Mouse (Mus musculus): Measurements from ENCODE around the gene Rgcc. TPM values are rescaled to one million over a fixed set of nuclear protein-coding genes. Genes with fewer than 3 reads are reported as not detected.

Gene Rgcc
- polyA plus RNA-seq, 1 experiment from 2014 or later = 173 TPM

- H3K4me3 ChIP-seq (ENCODE audit: low read length) = no peak overlapping the region
- peaks cover 26% of the 10 kb centered on the region for H3K4me1 ChIP-seq (replicated peaks; ENCODE audit: control insufficient read depth, insufficient read depth, low read length)
- H3K9me3 ChIP-seq (ENCODE audit: control insufficient read depth, low read length) = no peaks in the 10 kb centered on the region
- no peak overlapping the region for H3K9ac ChIP-seq (ENCODE audit: low read length)
- no peaks in the 10 kb centered on the region for H3K27me3 ChIP-seq (ENCODE audit: control insufficient read depth, insufficient read depth, low read depth, low read length)
- 0 out of 2 replicates have a peak, but pooled peaks cover 3% of the 10 kb centered on the region for H3K36me3 ChIP-seq (ENCODE audit: control insufficient read depth, insufficient read depth, low read length)
- H3K27ac ChIP-seq (ENCODE audit: low read length) = no peak overlapping the region; the same call in 1 of the 2 replicates
- 77% methylated on average over 9 of the region's 9 CpGs for WGBS
- H3K4me2 ChIP-seq (ENCODE audit: low read depth, low read length) = no peak overlapping the region
- ATAC-seq (ENCODE audit: low read depth) = no peak
These were observed 5.9 kb downstream of the Rgcc start for GRCm38 (mm10) chr14:79295579-79295978.

- no peak for ATAC-seq (ENCODE audit: low read depth)
- Histone ChIP-seq H3K4me3 (ENCODE audit: low read length) (no peak overlapping the region), H3K9ac (ENCODE audit: low read length) (no peak overlapping the region), H3K4me1 (replicated peaks; ENCODE audit: control insufficient read depth, insufficient read depth, low read length) (peaks cover 20% of the 10 kb centered on the region), H3K9me3 (ENCODE audit: control insufficient read depth, low read length) (no peaks in the 10 kb centered on the region), H3K36me3 (ENCODE audit: control insufficient read depth, insufficient read depth, low read length) (0 out of 2 replicates have a peak, but pooled peaks cover 3% of the 10 kb centered on the region), H3K27ac (ENCODE audit: low read length) (no peak overlapping the region), H3K4me2 (ENCODE audit: low read depth, low read length) (no peak overlapping the region), H3K27me3 (ENCODE audit: control insufficient read depth, insufficient read depth, low read depth, low read length) (no peaks in the 10 kb centered on the region)
- 44% methylated on average over 5 of the region's 5 CpGs for WGBS
These were observed 6.5 kb downstream of the Rgcc start for GRCm38 (mm10) chr14:79294950-79295349.

GRCm38 (mm10) chr14:79294051-79294814 lies 7.2 kb downstream of the Rgcc start:
- no peaks in the 10 kb centered on the region for H3K9me3 ChIP-seq (ENCODE audit: control insufficient read depth, low read length)
- WGBS = 60% methylated on average over 8 of the region's 8 CpGs
- no peak for ATAC-seq (ENCODE audit: low read depth)
- H3K4me2 ChIP-seq (ENCODE audit: low read depth, low read length) = no peak overlapping the region; the same call in 1 of the 2 replicates
- H3K4me1 ChIP-seq (replicated peaks; ENCODE audit: control insufficient read depth, insufficient read depth, low read length) = peaks cover 19% of the 10 kb centered on the region
- no peak overlapping the region for H3K4me3 ChIP-seq (ENCODE audit: low read length)
- no peaks in the 10 kb centered on the region for H3K27me3 ChIP-seq (ENCODE audit: control insufficient read depth, insufficient read depth, low read depth, low read length)
- H3K9ac ChIP-seq (ENCODE audit: low read length) = no peak overlapping the region
- peaks cover 6% of the 10 kb centered on the region; the same call in 1 of the 2 replicates for H3K36me3 ChIP-seq (ENCODE audit: control insufficient read depth, insufficient read depth, low read length)
- H3K27ac ChIP-seq (ENCODE audit: low read length) = peak overlapping the region; percentile 12; the same call in 1 of the 2 replicates

- peaks cover 17% of the 10 kb centered on the region for H3K4me1 ChIP-seq (replicated peaks; ENCODE audit: control insufficient read depth, insufficient read depth, low read length)
- peak overlapping the region; percentile 14 for H3K4me3 ChIP-seq (ENCODE audit: low read length)
- WGBS = 52% methylated on average over 9 of the region's 16 CpGs
- no peaks in the 10 kb centered on the region for H3K27me3 ChIP-seq (ENCODE audit: control insufficient read depth, insufficient read depth, low read depth, low read length)
- H3K36me3 ChIP-seq (ENCODE audit: control insufficient read depth, insufficient read depth, low read length) = peaks cover 8% of the 10 kb centered on the region; the same call in 1 of the 2 replicates
- H3K9me3 ChIP-seq (ENCODE audit: control insufficient read depth, low read length) = no peaks in the 10 kb centered on the region
- ATAC-seq (ENCODE audit: low read depth) = no peak
- no peak overlapping the region; the same call in none of the 2 replicates for H3K27ac ChIP-seq (ENCODE audit: low read length)
- H3K9ac ChIP-seq (ENCODE audit: low read length) = peak overlapping the region; percentile 30
- peak overlapping the region; percentile 39 for H3K4me2 ChIP-seq (ENCODE audit: low read depth, low read length)
These were observed 8.2 kb downstream of the Rgcc start for GRCm38 (mm10) chr14:79293119-79293780.

GRCm38 (mm10) chr14:79291629-79292028 lies 9.8 kb downstream of the Rgcc start:
- 92% methylated on average over 4 of the region's 4 CpGs for WGBS
- Histone ChIP-seq H3K4me3 (ENCODE audit: low read length) (no peak overlapping the region), H3K36me3 (ENCODE audit: control insufficient read depth, insufficient read depth, low read length) (peaks cover 8% of the 10 kb centered on the region; the same call in 1 of the 2 replicates), H3K9me3 (ENCODE audit: control insufficient read depth, low read length) (no peaks in the 10 kb centered on the region), H3K4me2 (ENCODE audit: low read depth, low read length) (no peak overlapping the region), H3K9ac (ENCODE audit: low read length) (no peak overlapping the region), H3K4me1 (replicated peaks; ENCODE audit: control insufficient read depth, insufficient read depth, low read length) (peaks cover 17% of the 10 kb centered on the region), H3K27ac (ENCODE audit: low read length) (no peak overlapping the region), H3K27me3 (ENCODE audit: control insufficient read depth, insufficient read depth, low read depth, low read length) (no peaks in the 10 kb centered on the region)
- no peak for ATAC-seq (ENCODE audit: low read depth)

DNA sequence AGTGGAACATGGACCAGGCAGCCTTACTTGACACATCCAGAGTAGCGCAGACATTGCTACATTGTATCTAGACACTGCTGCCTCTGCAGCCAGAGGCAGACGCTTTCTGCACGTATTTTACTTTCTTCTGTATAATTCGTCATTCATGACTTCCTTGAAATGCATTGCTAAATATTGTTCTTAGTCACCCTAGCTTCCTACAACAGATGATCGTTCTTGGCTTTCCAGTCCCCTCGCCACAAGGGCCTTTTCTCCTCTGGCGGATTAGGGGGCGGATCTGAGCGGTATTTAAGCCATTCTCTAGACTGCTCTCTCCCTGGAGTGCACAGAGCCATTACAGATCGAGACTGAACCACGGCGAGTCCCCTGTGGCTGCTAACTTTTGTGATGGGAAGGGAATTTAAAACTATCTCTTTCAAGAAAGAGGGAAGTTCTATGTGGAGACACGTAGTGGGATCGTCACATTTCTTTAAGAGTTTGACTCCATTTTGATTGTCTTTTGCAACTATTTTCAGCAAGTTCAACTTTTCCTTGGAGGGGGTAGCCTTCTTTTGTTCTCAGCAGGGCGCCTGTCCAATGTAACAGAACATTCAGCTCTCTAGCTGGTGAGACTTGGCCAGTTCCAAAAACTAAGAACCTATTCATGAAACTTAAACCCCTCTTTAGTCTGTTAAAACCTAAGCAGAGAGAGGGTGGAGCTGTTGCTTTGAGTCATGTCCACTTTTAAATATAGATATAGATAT lies 10.6 kb downstream of the Rgcc start:
- no peaks in the 10 kb centered on the region for H3K27me3 ChIP-seq (ENCODE audit: control insufficient read depth, insufficient read depth, low read depth, low read length)
- H3K9ac ChIP-seq (ENCODE audit: low read length) = no peak overlapping the region
- WGBS = 51% methylated on average over 15 of the region's 15 CpGs
- no peak for ATAC-seq (ENCODE audit: low read depth)
- H3K36me3 ChIP-seq (ENCODE audit: control insufficient read depth, insufficient read depth, low read length) = peaks cover 8% of the 10 kb centered on the region; the same call in 1 of the 2 replicates
- H3K27ac ChIP-seq (ENCODE audit: low read length) = no peak overlapping the region
- no peak overlapping the region for H3K4me3 ChIP-seq (ENCODE audit: low read length)
- no peaks in the 10 kb centered on the region for H3K9me3 ChIP-seq (ENCODE audit: control insufficient read depth, low read length)
- no peak overlapping the region for H3K4me2 ChIP-seq (ENCODE audit: low read depth, low read length)
- peaks cover 17% of the 10 kb centered on the region for H3K4me1 ChIP-seq (replicated peaks; ENCODE audit: control insufficient read depth, insufficient read depth, low read length)

DNA sequence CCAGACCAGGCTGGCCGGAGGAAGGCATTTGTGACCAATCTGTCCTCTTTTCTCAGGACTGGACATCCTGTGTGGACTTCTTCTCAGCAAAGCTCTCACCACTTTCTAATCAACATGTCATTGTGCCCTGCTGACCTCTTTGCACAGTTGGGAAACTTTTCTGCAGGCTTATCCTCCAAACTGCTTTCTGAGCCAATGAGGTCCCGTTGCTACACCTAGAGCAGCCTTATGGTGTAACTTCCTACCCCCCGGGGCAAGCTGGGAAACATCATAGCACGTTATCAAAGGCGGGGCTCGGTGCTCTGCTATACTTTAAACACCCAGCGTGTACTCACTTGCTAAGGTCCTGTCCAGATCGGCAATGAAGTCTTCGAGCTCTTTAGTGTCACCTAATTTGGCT lies 11.5 kb downstream of the Rgcc start:
- 31% methylated on average over 9 of the region's 9 CpGs for WGBS

GRCm38 (mm10) chr14:79288280-79288679 lies 13.2 kb downstream of the Rgcc start:
- Histone ChIP-seq H3K9ac (ENCODE audit: low read length) (no peak overlapping the region), H3K36me3 (ENCODE audit: control insufficient read depth, insufficient read depth, low read length) (peaks cover 8% of the 10 kb centered on the region; the same call in 1 of the 2 replicates), H3K9me3 (ENCODE audit: control insufficient read depth, low read length) (no peaks in the 10 kb centered on the region), H3K4me1 (replicated peaks; ENCODE audit: control insufficient read depth, insufficient read depth, low read length) (peaks cover 6% of the 10 kb centered on the region), H3K4me3 (ENCODE audit: low read length) (no peak overlapping the region), H3K27ac (ENCODE audit: low read length) (no peak overlapping the region), H3K27me3 (ENCODE audit: control insufficient read depth, insufficient read depth, low read depth, low read length) (no peaks in the 10 kb centered on the region), H3K4me2 (ENCODE audit: low read depth, low read length) (no peak overlapping the region)
- ATAC-seq (ENCODE audit: low read depth) = no peak
- WGBS = 69% methylated on average over 3 of the region's 3 CpGs

More for the DNA sequence above, 11.5 kb downstream of the Rgcc start:
- H3K9me3 ChIP-seq (ENCODE audit: control insufficient read depth, low read length) = no peaks in the 10 kb centered on the region
- H3K4me3 ChIP-seq (ENCODE audit: low read length) = no peak overlapping the region
- H3K27ac ChIP-seq (ENCODE audit: low read length) = no peak overlapping the region
- H3K4me2 ChIP-seq (ENCODE audit: low read depth, low read length) = no peak overlapping the region
- no peaks in the 10 kb centered on the region for H3K27me3 ChIP-seq (ENCODE audit: control insufficient read depth, insufficient read depth, low read depth, low read length)
- peaks cover 8% of the 10 kb centered on the region; the same call in 1 of the 2 replicates for H3K36me3 ChIP-seq (ENCODE audit: control insufficient read depth, insufficient read depth, low read length)
- no peak for ATAC-seq (ENCODE audit: low read depth)
- H3K9ac ChIP-seq (ENCODE audit: low read length) = no peak overlapping the region
- H3K4me1 ChIP-seq (replicated peaks; ENCODE audit: control insufficient read depth, insufficient read depth, low read length) = peaks cover 17% of the 10 kb centered on the region
